Mouse (Mus musculus) ES-Bruce4 (cell line): ENCODE measurements at regions not wholly inside any gene's neighbourhood (a gene's known extent, or its start where the extent isn't known, plus 50 kb on each side); places are given as distances from the start of the nearest gene placed in this dataset.

ENCODE experiments used
- H3K27ac ChIP-seq: 2 replicates; pipeline ENCODE4 v1.5.1; 2012; ENCODE audit warnings: low read length, inconsistent platforms; ENCODE audit not compliant: insufficient read depth
- H3K27me3 ChIP-seq: 2 replicates; pipeline ENCODE4 v1.6.1; 2012; ENCODE audit warnings: mild to moderate bottlenecking, low read length, inconsistent platforms; ENCODE audit not compliant: control insufficient read depth, poor library complexity, insufficient read depth, severe bottlenecking
- H3K36me3 ChIP-seq: 2 replicates; pipeline ENCODE4 v1.6.1; 2012; ENCODE audit warnings: inconsistent platforms, mild to moderate bottlenecking, low read length, moderate library complexity; ENCODE audit not compliant: control insufficient read depth, poor library complexity, insufficient read depth, severe bottlenecking
- H3K4me1 ChIP-seq: one replicate; pipeline ENCODE4 v1.8.1; 2011; ENCODE audit warnings: low read length; ENCODE audit not compliant: control insufficient read depth, insufficient read depth
- H3K4me3 ChIP-seq: 2 replicates; pipeline ENCODE4 v1.5.1; 2011; ENCODE audit warnings: low read depth, mild to moderate bottlenecking, low read length
- H3K9ac ChIP-seq: 2 replicates; pipeline ENCODE4 v1.6.1; 2012; ENCODE audit warnings: low read depth, mild to moderate bottlenecking, inconsistent platforms; ENCODE audit not compliant: poor library complexity, severe bottlenecking
- H3K9me3 ChIP-seq: replicated peaks from 2 replicates; pipeline ENCODE4 v1.6.1; 2012; ENCODE audit warnings: mild to moderate bottlenecking, low read length, inconsistent platforms; ENCODE audit not compliant: control insufficient read depth, poor library complexity, insufficient read depth, severe bottlenecking
- CTCF ChIP-seq: IDR thresholded peaks from one replicate; pipeline ENCODE4 v1.8.1; 2011; ENCODE audit warnings: low read depth, low read length
- EP300 ChIP-seq: IDR thresholded peaks from 2 replicates; pipeline ENCODE4 v1.6.1; 2011; ENCODE audit warnings: low read depth, low read length; ENCODE audit not compliant: insufficient read depth
- POLR2A ChIP-seq: IDR thresholded peaks from one replicate; pipeline ENCODE4 v1.8.1; 2011; ENCODE audit warnings: low read length; ENCODE audit not compliant: insufficient read depth

DNA sequence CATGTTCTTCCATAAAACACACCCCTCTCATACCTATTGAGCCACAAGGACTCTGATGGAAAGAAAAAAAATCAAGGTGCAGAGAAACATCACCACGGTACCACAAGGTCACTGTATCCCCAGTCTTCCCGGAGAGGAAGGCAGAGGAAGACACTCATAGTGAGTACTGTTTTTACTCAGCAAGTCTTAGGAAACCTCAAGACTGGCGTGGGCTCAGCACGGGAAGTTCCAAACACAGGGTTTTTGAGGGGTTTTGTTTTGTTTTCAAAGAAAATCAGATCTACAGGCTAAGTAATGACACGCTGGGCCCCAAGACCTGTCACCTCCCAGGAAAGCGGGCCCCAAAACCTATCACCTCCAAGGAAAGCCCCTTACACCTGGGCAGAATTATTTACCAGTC is 259.6 kb upstream of the Jarid2 start:
- Histone ChIP-seq H3K4me3 (no peak overlapping the region), H3K27ac (no peak overlapping the region), H3K9ac (no peak overlapping the region), H3K9me3 (no peaks in the 10 kb centered on the region), H3K4me1 (no peaks in the 10 kb centered on the region), H3K36me3 (no peaks in the 10 kb centered on the region), H3K27me3 (0 out of 2 replicates have a peak, but pooled peaks cover 3% of the 10 kb centered on the region)
- TF ChIP-seq EP300: no peak
- no peak for TF ChIP-seq POLR2A

DNA sequence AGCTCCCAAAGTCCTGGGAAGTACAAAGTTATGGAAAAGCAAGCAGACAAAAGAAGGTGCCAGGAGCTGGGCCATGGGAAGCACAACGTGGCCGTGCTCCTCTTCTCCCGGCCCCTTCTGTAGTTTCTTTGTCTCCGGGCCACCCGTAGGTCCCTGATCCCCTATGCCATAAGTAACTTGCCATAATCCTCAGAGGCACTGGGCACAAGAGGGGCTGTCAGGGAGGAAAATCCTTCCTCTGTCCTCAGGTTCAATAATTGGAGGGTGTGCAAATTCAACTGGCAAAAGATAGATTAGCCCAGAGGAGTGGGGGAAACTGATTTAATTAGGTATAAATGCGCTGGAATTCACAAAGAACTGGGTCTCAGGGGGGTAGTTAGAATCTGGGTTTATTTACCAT is 256.1 kb upstream of the Jarid2 start:
- Histone ChIP-seq H3K27me3 (0 out of 2 replicates have a peak, but pooled peaks cover 3% of the 10 kb centered on the region), H3K9ac (no peak overlapping the region), H3K36me3 (no peaks in the 10 kb centered on the region), H3K27ac (no peak overlapping the region), H3K4me1 (no peaks in the 10 kb centered on the region), H3K4me3 (no peak overlapping the region), H3K9me3 (no peaks in the 10 kb centered on the region)
- no peak for TF ChIP-seq EP300
- TF ChIP-seq POLR2A: no peak
- TF ChIP-seq CTCF: no peak

DNA sequence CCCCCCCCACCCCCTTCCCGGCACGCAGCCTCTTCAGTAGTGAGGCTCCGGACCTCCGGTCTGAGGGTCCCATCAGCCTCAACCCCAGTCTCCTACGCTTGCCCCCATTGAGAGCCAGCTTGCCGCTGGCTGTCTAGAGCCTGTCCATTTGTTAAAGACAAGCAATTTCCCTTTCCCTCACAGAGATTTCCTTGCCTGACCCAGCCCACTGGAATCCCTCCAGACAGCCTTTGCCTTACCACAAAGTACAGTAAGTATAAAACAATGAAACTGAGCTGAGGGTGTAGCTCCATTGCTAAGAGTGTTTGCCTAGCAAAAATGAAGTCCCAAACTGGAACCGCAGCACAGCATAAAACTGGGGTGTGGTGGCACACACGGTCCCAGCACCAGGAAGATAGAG is 252.4 kb upstream of the Jarid2 start:
- Histone ChIP-seq H3K9ac (no peak overlapping the region), H3K36me3 (no peaks in the 10 kb centered on the region), H3K9me3 (no peaks in the 10 kb centered on the region), H3K27me3 (0 out of 2 replicates have a peak, but pooled peaks cover 3% of the 10 kb centered on the region), H3K4me1 (no peaks in the 10 kb centered on the region), H3K4me3 (no peak overlapping the region), H3K27ac (no peak overlapping the region)
- TF ChIP-seq CTCF (no peak), EP300 (no peak), POLR2A (no peak)

DNA sequence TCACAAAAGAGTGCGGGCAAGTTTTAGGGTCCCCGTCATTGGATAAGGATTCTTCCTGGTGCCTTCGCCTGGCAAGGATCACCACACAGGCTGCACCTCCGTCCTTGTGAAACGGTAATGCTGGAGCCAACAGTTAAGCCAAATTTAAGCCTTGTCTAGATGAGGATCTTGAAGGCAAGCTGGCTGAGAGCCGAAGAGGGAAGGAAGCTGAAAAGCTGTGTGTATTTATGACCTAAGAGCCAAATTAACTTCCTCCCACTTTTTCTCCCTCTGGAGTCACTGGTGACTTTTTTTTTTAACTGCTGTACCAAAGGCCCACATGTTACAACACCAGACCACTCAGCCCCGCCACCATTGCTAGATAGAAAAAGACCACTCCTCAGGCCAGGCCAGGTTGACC is 249.1 kb upstream of the Jarid2 start:
- Histone ChIP-seq H3K9ac (no peak overlapping the region), H3K4me1 (no peaks in the 10 kb centered on the region), H3K9me3 (no peaks in the 10 kb centered on the region), H3K4me3 (no peak overlapping the region), H3K36me3 (no peaks in the 10 kb centered on the region), H3K27me3 (no peaks in the 10 kb centered on the region), H3K27ac (no peak overlapping the region)
- no peak for TF ChIP-seq POLR2A
- TF ChIP-seq EP300: no peak
- TF ChIP-seq CTCF: no peak

DNA sequence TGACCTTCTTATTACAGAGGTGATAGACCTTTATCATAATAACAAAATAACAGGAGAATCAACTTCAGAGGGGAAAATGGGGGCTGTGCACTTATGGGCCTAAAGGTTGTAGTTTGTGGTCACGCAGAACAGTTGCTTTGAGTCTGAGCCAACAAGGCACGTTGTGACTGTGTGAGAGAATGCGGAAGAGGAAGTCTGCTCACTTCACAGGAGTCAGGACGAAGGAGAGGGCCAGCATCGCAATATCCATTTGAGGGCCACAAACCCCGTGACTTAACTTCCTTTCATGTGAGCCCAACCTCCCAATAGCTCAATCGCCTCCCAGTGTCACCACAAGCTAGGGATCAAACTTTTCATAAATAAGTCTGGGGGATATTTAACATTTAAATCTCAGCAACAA is 246.6 kb upstream of the Jarid2 start:
- no peak for TF ChIP-seq EP300
- no peak for TF ChIP-seq POLR2A
- no peak for TF ChIP-seq CTCF
- Histone ChIP-seq H3K4me1 (no peaks in the 10 kb centered on the region), H3K27me3 (no peaks in the 10 kb centered on the region), H3K9ac (no peak overlapping the region), H3K4me3 (no peak overlapping the region), H3K9me3 (no peaks in the 10 kb centered on the region), H3K27ac (no peak overlapping the region), H3K36me3 (no peaks in the 10 kb centered on the region)

DNA sequence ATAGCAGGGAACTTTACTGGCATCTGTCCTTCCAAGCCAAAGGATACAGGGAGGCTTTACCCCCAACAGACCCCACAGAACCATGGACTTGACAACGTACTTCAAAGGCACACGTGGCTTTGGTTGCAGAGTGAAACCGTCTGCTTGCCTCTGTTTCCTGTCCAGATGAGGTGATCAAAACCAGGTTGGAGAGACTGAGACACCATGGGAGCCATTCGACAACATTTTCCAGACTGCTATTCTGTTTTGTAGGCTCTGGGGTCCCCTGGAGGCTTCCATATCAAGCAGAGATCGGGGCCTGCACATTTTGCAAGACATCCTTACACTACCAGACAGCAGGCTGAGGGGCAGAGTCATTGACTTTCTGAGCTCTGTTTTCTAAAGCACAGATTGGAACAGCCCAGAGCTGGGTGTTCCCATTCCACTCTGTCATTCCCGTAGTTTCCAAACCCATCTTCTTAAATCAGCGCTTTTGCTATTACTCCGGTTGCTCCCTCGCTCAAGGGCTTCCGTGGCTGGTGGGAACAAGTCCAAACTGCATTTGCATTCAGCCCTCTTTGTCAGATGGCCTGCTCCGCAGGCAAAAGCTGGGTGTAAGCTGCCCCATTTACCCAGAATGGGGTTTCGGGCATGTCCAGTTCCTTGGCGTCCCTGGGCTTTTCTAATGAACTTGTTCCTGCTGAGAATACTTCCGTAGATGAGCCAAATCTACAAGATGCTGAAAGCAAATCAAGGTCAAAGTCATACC is 244.5 kb upstream of the Jarid2 start:
- no peaks in the 10 kb centered on the region for H3K4me1 ChIP-seq
- no peaks in the 10 kb centered on the region for H3K9me3 ChIP-seq
- H3K4me3 ChIP-seq: no peak overlapping the region
- H3K9ac ChIP-seq: no peak overlapping the region
- H3K27ac ChIP-seq: no peak overlapping the region
- H3K27me3 ChIP-seq: no peaks in the 10 kb centered on the region
- TF ChIP-seq POLR2A (no peak), CTCF (no peak), EP300 (no peak)
- no peaks in the 10 kb centered on the region for H3K36me3 ChIP-seq
